Mouse (Mus musculus) midbrain, embryonic 10.5 days (tissue): Measurements from ENCODE around the gene Spats2. TPM values are rescaled to one million over a fixed set of nuclear protein-coding genes. Genes with fewer than 3 reads are reported as not detected.

Experiments used
- microRNA-seq: library from miRNA; unstranded; fragments of <30 nt; microRNA quantifications from one replicate; pipeline ENCODE4, GENCODE M21; 2017
- polyA plus RNA-seq: library from polyadenylated mRNA; unstranded; fragments of >200 nt; fragmentation: Nextera tagmentation; extraction: Ambion mirVana; gene quantifications from 2 replicates; pipeline ENCODE4 v1.2.1, GENCODE M21; 2016

Spats2 gene
- polyA plus RNA-seq, 1 experiment from 2014 or later, result 57.1 TPM

Small RNAs within 50 kb of the gene (microRNA-seq; reads per million reads assigned to microRNA genes)
- 2.4 reads per million for gene Mir6960

Other genes with a start within 250 kb of the Spats2 start
- 19.3 and 23.9 TPM in 2 replicates for gene Rhebl1, start 231.4 kb upstream of the Spats2 start, polyA plus RNA-seq
- 0.27 and 0.58 TPM in 2 replicates for gene Dhh, start 227.4 kb upstream of the Spats2 start, polyA plus RNA-seq
- 24.7 and 28.6 TPM in 2 replicates for gene Lmbr1l, start 207.7 kb upstream of the Spats2 start, polyA plus RNA-seq
- 2,448 and 2,588 TPM in 2 replicates for gene Tuba1b, start 191.4 kb upstream of the Spats2 start, polyA plus RNA-seq
- gene Gm49450, start 172.4 kb upstream of the Spats2 start, polyA plus RNA-seq, result not detected in 2 replicates
- gene Tuba1a, start 172.2 kb upstream of the Spats2 start, polyA plus RNA-seq, result 4,467 and 6,520 TPM in 2 replicates
- 118 and 129 TPM in 2 replicates for gene Tuba1c, start 96.0 kb upstream of the Spats2 start, polyA plus RNA-seq
- 3.3 and 4.2 TPM in 2 replicates for gene Prph, start 70.7 kb upstream of the Spats2 start, polyA plus RNA-seq
- gene Troap, start 51.3 kb upstream of the Spats2 start, polyA plus RNA-seq, result 47.5 and 50.2 TPM in 2 replicates
- 0.21 and 2.3 TPM in 2 replicates for gene C1ql4, start 38.1 kb upstream of the Spats2 start, polyA plus RNA-seq
- gene Dnajc22, start 32.7 kb upstream of the Spats2 start, polyA plus RNA-seq, result 0.99 and 1.3 TPM in 2 replicates
- gene Kcnh3, start 98.9 kb downstream of the Spats2 start, polyA plus RNA-seq, result 0.07 TPM in 1 of 2 replicates, not detected in the other
- gene Mcrs1, start 126.0 kb downstream of the Spats2 start, polyA plus RNA-seq, result 202 and 215 TPM in 2 replicates
- gene Prpf40b, start 169.2 kb downstream of the Spats2 start, polyA plus RNA-seq, result 61.2 and 70.7 TPM in 2 replicates
- gene Fam186b, start 170.0 kb downstream of the Spats2 start, polyA plus RNA-seq, result 0.11 and 0.19 TPM in 2 replicates
- gene Fmnl3, start 244.6 kb downstream of the Spats2 start, polyA plus RNA-seq, result 10.9 and 12.6 TPM in 2 replicates